Mouse (Mus musculus): ENCODE data around the gene A4galt. TPM values are rescaled to one million over a fixed set of nuclear protein-coding genes. Genes with fewer than 3 reads are reported as not detected.

A4galt gene
- total RNA-seq, 2 experiments from 2014 or later = 3.1 to 3.9 TPM

GRCm38 (mm10) chr15:83227559-83227958 is 24.0 kb downstream of the A4galt start:
- intact Hi-C loops (cut with DNase I) = no loop called here
- DNase-seq = no peak

GRCm38 (mm10) chr15:83226871-83227270 is 24.7 kb downstream of the A4galt start:
- no peak for DNase-seq
- intact Hi-C loops (cut with DNase I) = no loop called here

GRCm38 (mm10) chr15:83226066-83226834 is 25.3 kb downstream of the A4galt start:
- intact Hi-C loops (cut with DNase I) = no loop called here
- peak; percentile 31 for DNase-seq

GRCm38 (mm10) chr15:83224136-83224766 is 27.3 kb downstream of the A4galt start:
- DNase-seq = peak; percentile 62
- intact Hi-C loops (cut with DNase I) = no loop called here

GRCm38 (mm10) chr15:83223208-83223962 is 28.2 kb downstream of the A4galt start:
- peak; percentile 33 for DNase-seq

GRCm38 (mm10) chr15:83221721-83222120 is 29.9 kb downstream of the A4galt start:
- intact Hi-C loops (cut with DNase I) = no loop called here
- no peak for DNase-seq

More at GRCm38 (mm10) chr15:83223208-83223962, 28.2 kb downstream of the A4galt start:
- intact Hi-C loops (cut with DNase I) = no loop called here

GRCm38 (mm10) chr15:83220368-83221013 is 31.1 kb downstream of the A4galt start:
- DNase-seq = no peak
- intact Hi-C loops (cut with DNase I) = no loop called here

GRCm38 (mm10) chr15:83215322-83216216 is 36.0 kb downstream of the A4galt start:
- DNase-seq = peak; percentile 46
- intact Hi-C loops (cut with DNase I) = no loop called here

- intact Hi-C loops (cut with DNase I) = no loop called here
- DNase-seq = peak; percentile 72
Measured at GRCm38 (mm10) chr15:83210229-83210628, 41.3 kb downstream of the A4galt start.

GRCm38 (mm10) chr15:83209719-83210118 is 41.9 kb downstream of the A4galt start:
- DNase-seq = no peak
- intact Hi-C loops (cut with DNase I) = no loop called here

- intact Hi-C loops (cut with DNase I) = no loop called here
- DNase-seq = no peak
Measured at GRCm38 (mm10) chr15:83209092-83209695, 42.4 kb downstream of the A4galt start.

- intact Hi-C loops (cut with DNase I) = no loop called here
- peak; percentile 18 for DNase-seq
Measured at GRCm38 (mm10) chr15:83204731-83205451, 46.7 kb downstream of the A4galt start.

- intact Hi-C loops (cut with DNase I) = no loop called here
- DNase-seq = no peak
Measured at GRCm38 (mm10) chr15:83202412-83202811, 49.2 kb downstream of the A4galt start.

- intact Hi-C loops (cut with DNase I) = no loop called here
- no peak for DNase-seq
Measured at GRCm38 (mm10) chr15:83193413-83193812, 58.2 kb downstream of the A4galt start.

- no peak for DNase-seq
- intact Hi-C loops (cut with DNase I) = no loop called here
Measured at GRCm38 (mm10) chr15:83182351-83182750, 69.2 kb downstream of the A4galt start.

GRCm38 (mm10) chr15:83181800-83182330 is 69.7 kb downstream of the A4galt start:
- intact Hi-C loops (cut with DNase I) = no loop called here
- DNase-seq = no peak

GRCm38 (mm10) chr15:83180004-83180403 is 71.6 kb downstream of the A4galt start:
- no peak for DNase-seq
- intact Hi-C loops (cut with DNase I) = no loop called here
